Mouse (Mus musculus) neutrophil, adult 59 days (primary cell): ENCODE data around the gene Cyp2c38. TPM values are rescaled to one million over a fixed set of nuclear protein-coding genes. Genes with fewer than 3 reads are reported as not detected.

Experiments used
- total RNA-seq, 2 experiments: library from RNA; stranded (reverse); gene quantifications; 1 replicate in 1 of 2; 2 replicates in 1 of 2; pipeline ENCODE4 v1.2.4; 2023

Gene Cyp2c38
- not detected for total RNA-seq

DNA sequence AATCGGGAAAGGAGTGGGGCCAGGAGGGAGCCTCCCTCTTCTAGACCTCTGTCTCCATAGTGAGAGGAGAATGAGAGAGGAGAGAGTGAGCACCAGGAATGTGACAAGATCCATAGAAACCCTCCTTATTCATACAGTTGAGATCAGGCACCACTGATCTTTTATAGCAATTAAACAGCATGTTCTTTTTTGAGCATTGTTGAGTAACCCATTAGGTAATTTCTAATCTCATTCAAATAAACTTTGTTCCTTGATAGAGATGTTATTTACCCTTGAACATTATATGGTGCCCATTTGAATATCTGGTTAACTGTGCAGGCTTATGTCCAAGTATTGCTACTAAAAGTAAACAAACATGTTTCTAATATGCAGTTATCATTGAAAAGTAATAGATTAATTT, at the start of gene Cyp2c38:
Cyp2c38 (minus strand) TSS at position 135 of the 400 bp plus-strand sequence.

DNA sequence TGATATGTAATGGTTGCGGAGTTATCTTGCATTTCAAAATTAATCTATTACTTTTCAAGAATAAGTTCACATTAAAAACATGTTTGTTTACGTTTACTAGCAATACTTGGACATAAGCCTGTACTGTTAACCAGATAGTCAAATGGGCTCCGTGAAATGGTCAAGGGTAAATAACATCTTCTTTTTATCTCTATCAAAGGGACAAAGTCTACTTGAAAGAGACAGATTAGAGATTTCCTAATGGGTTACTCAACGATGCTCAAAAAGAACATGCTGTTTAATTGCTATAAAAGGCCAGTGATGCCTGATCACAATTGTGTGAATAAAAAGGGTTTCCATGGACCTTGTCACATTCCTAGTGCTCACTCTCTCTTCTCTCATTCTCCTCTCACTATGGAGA, 47.7 kb upstream of the Cyp2c38 start, which contains the start of gene Cyp2c39:
Cyp2c39 (plus strand) TSS at position 329 of the 400 bp plus-strand sequence.

Other genes starting within 250 kb of the Cyp2c38 start
- gene Cyp2c29, start 193.7 kb downstream of the Cyp2c38 start, total RNA-seq = not detected
- gene Cyp2c39, start 47.8 kb upstream of the Cyp2c38 start, total RNA-seq = not detected
- gene Cyp2c67, start 186.0 kb upstream of the Cyp2c38 start, total RNA-seq = not detected